Mouse (Mus musculus) R1 (cell line): ENCODE results near the gene Unk.

ENCODE experiments used
- DNase-seq: peaks from one replicate; pipeline ENCODE4 v3.0.0-alpha.2; 2018; ENCODE audit warnings: low read depth, low spot score

Unk gene

GRCm38 (mm10) chr11:116061641-116062415, 31.7 kb downstream of the Unk start:
- DNase-seq = no peak

DNA sequence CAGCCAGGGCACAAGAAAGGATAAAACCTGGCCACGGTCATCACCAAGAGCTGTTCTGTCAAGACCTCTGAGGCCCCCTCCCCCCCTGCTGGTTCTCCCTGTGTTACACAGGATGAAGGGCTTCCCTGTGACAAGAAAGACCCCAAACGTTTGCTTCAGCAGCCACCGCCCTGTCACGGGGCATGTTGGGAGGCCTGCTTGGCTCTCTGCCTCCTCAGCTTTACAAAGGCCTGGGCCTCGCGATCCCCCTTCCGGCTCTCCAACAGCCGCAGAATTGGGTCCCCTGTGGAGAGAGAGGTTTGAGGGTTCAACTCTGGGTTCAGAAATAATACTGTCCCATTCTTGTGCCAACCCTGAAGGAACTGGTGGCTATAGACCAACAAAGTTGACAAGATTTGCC, 32.4 kb downstream of the Unk start:
- no peak for DNase-seq

DNA sequence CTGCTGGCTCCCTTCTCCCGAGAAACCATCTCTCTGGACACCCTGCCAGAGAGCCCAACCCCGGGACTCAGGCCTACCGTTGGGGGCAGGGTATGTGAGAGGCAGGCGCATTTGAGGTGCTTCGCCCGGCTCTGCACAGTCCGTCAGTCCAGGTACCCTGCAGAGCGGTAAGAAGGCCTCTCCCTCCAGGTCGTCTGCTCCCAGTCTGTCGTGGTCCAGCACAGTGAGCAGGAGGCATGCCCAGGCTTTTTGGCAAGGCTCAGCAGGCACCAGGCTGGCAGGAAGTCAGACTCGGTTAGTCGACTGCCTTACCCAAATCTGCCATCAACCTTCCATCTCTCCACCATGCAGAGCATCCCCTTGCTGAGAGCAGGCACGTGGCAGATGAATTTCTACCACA, 33.4 kb downstream of the Unk start:
- DNase-seq = no peak

DNA sequence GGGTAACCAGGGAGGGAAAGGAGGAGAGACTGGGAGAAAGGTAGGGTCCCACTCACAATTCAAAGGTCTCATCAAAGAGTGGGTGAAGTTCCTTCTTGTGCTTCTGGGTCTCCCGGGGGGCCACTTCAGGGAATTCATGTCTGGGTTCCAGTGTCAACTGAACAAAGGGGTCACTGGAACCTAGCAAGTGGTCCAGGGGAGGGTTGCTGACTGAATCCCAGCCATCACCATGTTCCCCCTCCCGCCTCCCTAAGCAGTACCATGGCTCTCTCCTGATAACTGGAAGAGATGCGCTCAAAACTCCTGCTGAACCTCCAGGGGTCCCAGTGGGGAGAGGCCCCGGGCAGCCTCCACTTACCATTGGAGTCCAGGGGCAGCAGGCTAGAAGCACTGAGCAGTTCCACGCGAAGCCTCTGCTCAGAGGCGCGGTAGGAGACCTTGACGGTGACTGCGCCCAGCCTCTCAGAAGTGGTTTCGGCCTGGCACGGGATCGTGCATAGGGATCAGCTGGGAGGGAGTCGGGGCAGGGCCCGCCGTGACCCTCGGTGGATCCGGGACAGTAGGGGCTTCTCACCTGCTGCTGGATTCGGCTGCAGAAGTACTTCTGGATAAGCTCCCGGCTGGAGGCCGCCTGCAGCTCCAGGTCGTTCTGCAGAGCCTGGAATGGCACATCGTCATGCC, 34.2 kb downstream of the Unk start:
- DNase-seq = no peak

DNA sequence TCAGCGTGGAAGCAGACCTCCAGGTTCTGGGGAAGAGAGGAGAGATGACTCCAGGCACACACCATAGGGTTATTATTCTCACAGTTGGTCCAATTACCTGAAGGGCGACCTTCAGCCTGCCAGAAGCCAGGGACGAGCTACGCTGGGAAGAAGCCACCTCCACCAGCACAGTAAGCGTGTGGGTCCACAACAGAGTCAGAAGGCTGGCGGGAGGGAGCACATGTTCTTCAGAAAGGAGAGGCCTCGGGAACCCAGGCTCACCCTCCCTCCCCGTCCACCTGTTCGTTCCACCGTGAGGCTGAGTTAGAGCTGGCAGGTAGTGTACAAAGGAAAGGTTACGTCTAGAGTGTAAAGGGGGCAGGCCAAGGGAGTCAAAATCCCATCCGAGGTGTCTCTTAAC, 35.2 kb downstream of the Unk start:
- no peak for DNase-seq

- DNase-seq = peak; percentile 90
These were observed 41.4 kb downstream of the Unk start for GRCm38 (mm10) chr11:116071510-116071909.

DNA sequence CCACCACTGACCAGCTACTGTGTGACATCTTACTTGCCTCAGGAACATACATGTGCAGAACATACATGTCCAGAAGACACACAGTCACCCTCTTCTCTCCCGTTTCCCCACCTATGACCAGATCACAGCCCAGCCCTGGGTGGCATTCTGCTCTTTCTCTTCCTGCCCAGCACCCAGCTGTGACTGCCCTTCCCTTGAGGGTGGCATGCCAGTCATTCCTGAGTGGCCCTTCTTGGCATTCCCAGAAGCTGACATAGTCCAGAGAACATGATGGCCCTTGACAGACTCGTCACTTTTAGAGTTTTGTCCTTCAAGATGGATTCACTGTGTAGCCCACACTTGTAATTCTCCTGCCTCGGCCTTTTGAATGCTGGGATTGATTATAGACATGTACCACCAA, 42.5 kb downstream of the Unk start:
- DNase-seq = no peak

GRCm38 (mm10) chr11:116074436-116074991, 44.4 kb downstream of the Unk start:
- no peak for DNase-seq

DNA sequence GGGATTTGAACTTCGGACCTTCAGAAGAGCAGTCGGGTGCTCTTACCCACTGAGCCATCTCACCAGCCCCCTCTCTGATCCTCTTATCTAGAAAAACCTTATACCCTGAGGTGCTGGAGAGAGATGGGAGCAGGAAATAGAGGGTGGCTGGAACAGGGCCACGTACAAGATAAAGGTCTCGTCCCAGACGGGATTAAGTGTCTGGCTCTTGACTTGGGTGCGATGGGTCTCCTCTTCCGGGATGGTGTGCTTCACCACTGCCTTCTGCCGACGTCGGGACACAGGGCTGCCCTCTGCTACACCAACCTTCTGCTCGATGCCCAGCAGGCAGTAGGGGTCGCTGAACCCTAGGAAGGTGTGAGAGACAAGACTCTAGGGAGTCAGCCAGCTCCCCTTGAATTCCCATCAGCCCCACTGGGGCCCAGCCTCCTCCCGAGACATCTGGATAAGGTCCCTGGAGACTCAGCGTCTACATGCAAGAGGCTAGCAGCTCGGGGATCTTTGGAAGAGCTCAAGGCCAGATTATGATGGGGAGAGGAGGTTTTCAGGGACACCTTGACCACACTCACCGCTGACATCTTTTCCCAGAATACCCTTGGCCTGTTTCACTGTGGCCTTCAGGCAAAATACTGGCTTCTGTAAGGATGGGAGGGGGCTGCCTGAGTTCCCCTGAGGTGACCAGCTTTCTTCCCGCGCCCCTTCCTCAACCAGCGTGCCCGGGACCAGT, 45.6 kb downstream of the Unk start:
- DNase-seq = no peak

- DNase-seq = no peak
These were observed 46.1 kb downstream of the Unk start for GRCm38 (mm10) chr11:116076266-116076540.

DNA sequence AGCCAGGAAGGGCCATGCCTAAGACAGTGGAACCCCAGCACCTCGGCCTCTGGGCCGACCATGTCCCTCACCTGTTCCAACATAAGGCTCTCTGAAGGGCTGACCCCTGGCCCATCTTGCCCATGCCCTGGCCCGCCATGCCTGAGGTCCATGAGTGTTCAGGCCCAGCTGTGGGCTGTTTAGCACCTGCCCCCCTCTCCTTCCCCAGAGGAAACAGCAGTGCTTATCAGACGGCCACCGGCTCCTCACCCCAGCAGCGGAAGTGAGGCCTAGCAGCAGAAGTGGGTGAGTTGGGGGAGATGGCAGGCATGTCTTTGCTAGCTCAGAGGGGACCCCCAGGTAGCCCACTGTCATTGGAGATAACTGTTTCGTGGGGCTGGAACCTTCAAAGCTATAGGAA, 46.7 kb downstream of the Unk start:
- no peak for DNase-seq

DNA sequence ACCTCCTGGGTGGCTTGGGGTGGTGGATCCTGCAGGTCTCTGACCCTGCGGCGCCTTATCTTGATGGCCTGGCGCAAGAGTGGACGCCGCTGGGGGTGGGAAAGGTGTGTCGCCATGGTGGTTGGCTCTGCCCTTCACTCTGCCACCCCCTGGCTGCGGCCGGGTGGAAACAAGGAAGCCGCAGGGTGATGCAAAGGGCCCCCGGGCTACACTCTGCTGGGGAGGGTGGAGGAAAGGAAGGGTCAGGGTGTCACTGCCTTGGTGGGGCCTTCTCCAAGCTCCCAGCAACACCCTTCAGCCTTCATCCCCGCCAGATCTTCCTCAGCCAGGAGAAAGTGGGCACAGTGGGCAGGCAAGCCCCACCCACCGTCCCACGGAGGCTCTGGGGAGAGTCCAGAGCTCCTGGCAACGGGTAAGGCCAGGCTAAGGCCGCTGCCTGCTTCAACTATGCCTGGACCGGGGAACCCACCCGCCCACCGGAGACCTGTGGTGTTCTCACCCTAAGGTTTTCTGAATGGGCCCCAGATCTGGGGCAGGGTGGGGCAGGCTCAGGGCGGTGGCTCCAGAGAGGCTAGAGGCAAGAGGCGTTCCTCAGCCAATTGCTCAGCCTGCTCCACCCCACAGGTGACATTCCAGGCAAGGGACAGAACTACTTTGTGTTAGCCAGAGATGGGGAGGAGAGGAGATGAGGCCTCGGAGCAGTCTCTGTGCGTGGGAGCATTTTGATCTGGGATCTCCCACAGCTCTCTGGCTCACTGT, 47.5 kb downstream of the Unk start, which contains the start of gene Unc13d:
Unc13d (minus strand) TSS at position 516 of the 759 bp plus-strand sequence.
- peak; percentile 76 for DNase-seq

- peak; percentile 79 for DNase-seq
These were observed 48.1 kb downstream of the Unk start for GRCm38 (mm10) chr11:116078221-116078620.

- DNase-seq = peak; percentile 56
These were observed 48.7 kb downstream of the Unk start for GRCm38 (mm10) chr11:116078676-116079320.

GRCm38 (mm10) chr11:116079511-116079910, 49.4 kb downstream of the Unk start:
- no peak for DNase-seq

GRCm38 (mm10) chr11:116081081-116081480, 51.0 kb downstream of the Unk start:
- no peak for DNase-seq

GRCm38 (mm10) chr11:116083096-116083672, 53.1 kb downstream of the Unk start:
- no peak for DNase-seq

DNA sequence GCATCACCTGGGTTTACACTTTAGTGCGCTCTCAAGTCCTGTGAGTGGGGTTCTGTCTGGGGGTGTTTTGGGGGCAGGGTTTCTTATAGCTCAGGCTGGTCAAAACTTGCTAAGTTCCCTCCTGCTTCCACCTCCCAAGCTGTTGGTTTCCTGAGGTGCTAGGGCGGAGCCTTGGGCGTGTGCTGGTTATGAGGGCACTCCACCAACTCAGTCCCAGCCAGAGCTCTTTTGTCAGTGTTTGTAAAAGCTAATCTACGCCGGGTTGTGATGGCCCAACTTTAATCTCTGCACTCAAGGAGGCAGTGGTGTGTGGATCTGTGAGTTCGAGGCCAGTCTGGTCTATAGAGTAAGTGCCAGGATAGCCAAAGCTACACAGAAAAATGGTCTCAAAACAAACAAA, 54.0 kb downstream of the Unk start:
- DNase-seq = no peak

- DNase-seq = peak; percentile 100
These were observed 56.4 kb downstream of the Unk start, which contains the start of gene Wbp2 for GRCm38 (mm10) chr11:116086258-116087193. TSS of gene Wbp2 (minus strand) at chr11:116086995.
